8 mouse cellular contexts compared by ENCODE assay signal in genomic region chr6:91186161-91186931, GRCm38 (mm10). TPM values are rescaled to one million over a fixed set of nuclear protein-coding genes. Genes with fewer than 3 reads are reported as not detected.
A peak's percentile ranks its signal among the peaks of the same experiment; 100 is the strongest.
DNase-seq lines count a peak whose midpoint lies in the region; ATAC-seq and TF ChIP-seq lines count a peak whose summit lies in the region.

No protein-coding gene starts in this region.

- no peak for TF ChIP-seq EP300 in liver, embryonic 14.5 days (IDR thresholded peaks at IDR 0.05; ENCODE audit: low read depth)

- intact Hi-C loops in left cerebral cortex, adult 2 months (cut with DNase I) = no loop called here
- intact Hi-C loops in left cerebral cortex, postnatal 25 days (cut with DNase I) = no loop called here
- intact Hi-C loops in left cerebral cortex, postnatal 10 days (cut with DNase I) = no loop called here

- H3K27me3 ChIP-seq in liver, embryonic 14.5 days (ENCODE audit: control insufficient read depth, insufficient read depth, low read length) = no peaks in the 10 kb centered on the region
- no peaks in the 10 kb centered on the region for H3K27me3 ChIP-seq in midbrain, embryonic 14.5 days (ENCODE audit: control insufficient read depth, insufficient read depth, low read length)

- no peaks in the 10 kb centered on the region for H3K36me3 ChIP-seq in liver, embryonic 14.5 days (replicated peaks; ENCODE audit: control insufficient read depth, insufficient read depth, low read depth)
- H3K36me3 ChIP-seq in midbrain, embryonic 14.5 days (ENCODE audit: control insufficient read depth, insufficient read depth, low read length) = no peaks in the 10 kb centered on the region

- H3K9ac ChIP-seq in liver, embryonic 14.5 days (replicated peaks) = no peak overlapping the region
- no peak overlapping the region for H3K9ac ChIP-seq in midbrain, embryonic 14.5 days (replicated peaks; ENCODE audit: low read length)

- TF ChIP-seq CTCF in left cerebral cortex, adult 2 months (IDR thresholded peaks at IDR 0.05) = peak; percentile 71
- peak; percentile 98 for TF ChIP-seq CTCF in liver, embryonic 14.5 days (IDR thresholded peaks at IDR 0.05; ENCODE audit: low read depth)

- H3K27ac ChIP-seq in left cerebral cortex, adult 2 months = no peak overlapping the region
- H3K27ac ChIP-seq in liver, embryonic 14.5 days = no peak overlapping the region
- H3K27ac ChIP-seq in midbrain, embryonic 14.5 days (replicated peaks; ENCODE audit: low read depth, low read length) = no peak overlapping the region

- no peak for DNase-seq in left cerebral cortex, adult 2 months (ENCODE audit: extremely low spot score in 1 of 2, low spot score in 2 of 2)
- DNase-seq in left cerebral cortex, postnatal 25 days (ENCODE audit: low spot score in 2 of 2) = no peak
- peak; percentile 26 for DNase-seq in T-cell, adult 2 months (ENCODE audit: low spot score)
- no peak for DNase-seq in liver, embryonic 14.5 days (ENCODE audit: low read depth in 3 of 3, low spot score in 3 of 3)
- peak; percentile 49 for DNase-seq in thymus, postnatal 0 days (ENCODE audit: low spot score)
- no peak for DNase-seq in midbrain, embryonic 14.5 days
- DNase-seq in left cerebral cortex, postnatal 10 days (ENCODE audit: extremely low spot score in 1 of 2, low spot score in 2 of 2) = no peak
- DNase-seq in layer of hippocampus, adult 11-12 months (ENCODE audit: low spot score) = no peak

- H3K9me3 ChIP-seq in liver, embryonic 14.5 days (ENCODE audit: control insufficient read depth, low read length) = no peaks in the 10 kb centered on the region
- H3K9me3 ChIP-seq in midbrain, embryonic 14.5 days (ENCODE audit: control insufficient read depth, low read length) = no peaks in the 10 kb centered on the region

- 36% methylated on average over 4 of the region's 4 CpGs for WGBS in liver, embryonic 14.5 days (ENCODE audit: insufficient replicate concordance)
- 57% methylated on average over 4 of the region's 4 CpGs for WGBS in midbrain, embryonic 14.5 days

- no peak overlapping the region for H3K4me2 ChIP-seq in liver, embryonic 14.5 days (ENCODE audit: low read depth)
- H3K4me2 ChIP-seq in midbrain, embryonic 14.5 days (ENCODE audit: low read length) = no peak overlapping the region

- H3K4me3 ChIP-seq in left cerebral cortex, adult 2 months = no peak overlapping the region
- no peak overlapping the region for H3K4me3 ChIP-seq in liver, embryonic 14.5 days (ENCODE audit: insufficient read depth in 1 of 2, low read depth in 2 of 2, low read length in 2 of 2)
- H3K4me3 ChIP-seq in midbrain, embryonic 14.5 days (replicated peaks; ENCODE audit: low read depth, low read length) = no peak overlapping the region

- peak; percentile 58; the same call in 1 of the 2 replicates for ATAC-seq in liver, embryonic 14.5 days (ENCODE audit: insufficient read depth)
- no peak for ATAC-seq in midbrain, embryonic 14.5 days (ENCODE audit: low FRiP score, low TSS enrichment)

- H3K4me1 ChIP-seq in liver, embryonic 14.5 days (replicated peaks; ENCODE audit: control insufficient read depth in 2 of 2, insufficient read depth in 2 of 2, low read length in 1 of 2) = 0 out of 4 replicates have a peak, but pooled peaks cover 0 to 2% of the 10 kb centered on the region in 2 experiments
- no peaks in the 10 kb centered on the region for H3K4me1 ChIP-seq in midbrain, embryonic 14.5 days (ENCODE audit: control insufficient read depth, insufficient read depth, low read length)

RNA-seq across cellular contexts. Expression of gene Fbln2, which starts 25.9 kb away (rescaled TPM):
- total RNA-seq in left cerebral cortex, adult 2 months (2021) = 1 to 10 TPM; 5.7 to 8.0 TPM
- total RNA-seq in left cerebral cortex, postnatal 25 days (2021) = 1 to 10 TPM; 3.9 to 6.5 TPM
- polyA plus RNA-seq in liver, embryonic 14.5 days (2012; rRNA removed) = 4.0 and 5.1 TPM in 2 replicates
- polyA plus RNA-seq in liver, embryonic 14.5 days (2014; fragmentation: Nextera tagmentation; extraction: Ambion mirVana) = 4.3 and 4.4 TPM in 2 replicates
- 97.2 and 117 TPM in 2 replicates for polyA plus RNA-seq in thymus, postnatal 0 days (2015; fragmentation: Nextera tagmentation; extraction: Ambion mirVana)
- 4.8 and 12.0 TPM in 2 replicates for polyA plus RNA-seq in midbrain, embryonic 14.5 days (2014; fragmentation: Nextera tagmentation; extraction: Ambion mirVana)
- total RNA-seq in left cerebral cortex, postnatal 10 days (2021) = 10 to 100 TPM in 1 of 2 experiments, 1 to 10 TPM in 1; 9.8 to 10.9 TPM

RNA-seq across cellular contexts. Expression of gene Hdac11, which starts 29.9 kb away (rescaled TPM):
- 100 to 1,000 TPM; 174 to 176 TPM for total RNA-seq in left cerebral cortex, adult 2 months (2021)
- total RNA-seq in left cerebral cortex, postnatal 25 days (2021) = 100 to 1,000 TPM; 158 to 161 TPM
- polyA plus RNA-seq in liver, embryonic 14.5 days (2012; rRNA removed) = 9.2 and 12.1 TPM in 2 replicates
- polyA plus RNA-seq in liver, embryonic 14.5 days (2014; fragmentation: Nextera tagmentation; extraction: Ambion mirVana) = 4.8 and 6.0 TPM in 2 replicates
- polyA plus RNA-seq in thymus, postnatal 0 days (2015; fragmentation: Nextera tagmentation; extraction: Ambion mirVana) = 6.2 and 7.0 TPM in 2 replicates
- 42.1 and 50.3 TPM in 2 replicates for polyA plus RNA-seq in midbrain, embryonic 14.5 days (2014; fragmentation: Nextera tagmentation; extraction: Ambion mirVana)
- total RNA-seq in left cerebral cortex, postnatal 10 days (2021) = 100 to 1,000 TPM; 111 to 117 TPM

Comparison
In these comparisons a context has a peak if more than half of its experiments do, and no peak if none do; other contexts are left out.
1. DNase-seq: peak in T-cell, adult 2 months (single experiment) and thymus, postnatal 0 days (single experiment); none in left cerebral cortex, adult 2 months (0 of 2), left cerebral cortex, postnatal 25 days (0 of 2), liver, embryonic 14.5 days (0 of 3), midbrain, embryonic 14.5 days (single experiment), left cerebral cortex, postnatal 10 days (0 of 2) and layer of hippocampus, adult 11-12 months (single experiment).